ENCODE assay signal across 8 mouse cellular contexts in genomic region chr2:119741581-119742411, GRCm38 (mm10). TPM values are rescaled to one million over a fixed set of nuclear protein-coding genes. Genes with fewer than 3 reads are reported as not detected.
A peak's percentile ranks its signal among the peaks of the same experiment; 100 is the strongest.
DNase-seq lines count a peak whose midpoint lies in the region; ATAC-seq and TF ChIP-seq lines count a peak whose summit lies in the region.

TSS of gene Itpka (plus strand) at chr2:119742337.

- H3K4me3 ChIP-seq in heart, adult 2 months = peak within 1 kb of the TSS; percentile 56
- H3K4me3 ChIP-seq in kidney, adult 2 months (ENCODE audit: insufficient read depth, low read depth, low read length) = peak within 1 kb of the TSS; percentile 76
- H3K4me3 ChIP-seq in liver, adult 2 months (ENCODE audit: insufficient read depth, low read depth, low read length) = peak within 1 kb of the TSS; percentile 82
- peak within 1 kb of the TSS; percentile 47 for H3K4me3 ChIP-seq in midbrain, postnatal 0 days (ENCODE audit: low read depth, low read length)
- peak within 1 kb of the TSS; percentile 79 for H3K4me3 ChIP-seq in stomach, embryonic 15.5 days (replicated peaks)

- WGBS in heart, adult 2 months = 3% methylated on average over 52 of the region's 53 CpGs
- 2% methylated on average over 53 of the region's 53 CpGs for WGBS in kidney, adult 2 months
- WGBS in liver, adult 2 months = 3% methylated on average over 48 of the region's 53 CpGs
- WGBS in midbrain, postnatal 0 days = under 1% methylated on average over 38 of the region's 53 CpGs
- WGBS in stomach, embryonic 15.5 days = under 1% methylated on average over 23 of the region's 53 CpGs

- intact Hi-C loops in heart, adult 2 months (cut with DNase I) = loop anchor here (5.0 kb wide), 1 partner anchor 64 kb away; the partner anchor contains the start of gene Rtf1

- peak within 1 kb of the TSS; percentile 70 for H3K9ac ChIP-seq in heart, adult 2 months (ENCODE audit: low read depth, low read length)
- H3K9ac ChIP-seq in liver, adult 2 months (ENCODE audit: low read depth, low read length) = peak within 1 kb of the TSS; percentile 84
- peak within 1 kb of the TSS; percentile 29; the same call in 1 of the 2 replicates for H3K9ac ChIP-seq in midbrain, postnatal 0 days (replicated peaks; ENCODE audit: low read length, poor library complexity, severe bottlenecking)
- peak within 1 kb of the TSS; percentile 26 for H3K9ac ChIP-seq in stomach, embryonic 15.5 days

- H3K27me3 ChIP-seq in heart, adult 2 months (ENCODE audit: control insufficient read depth, insufficient read depth, low read length) = peaks cover 16% of the 10 kb centered on the region
- H3K27me3 ChIP-seq in kidney, adult 2 months (replicated peaks; ENCODE audit: control insufficient read depth, insufficient read depth, low read length) = no peaks in the 10 kb centered on the region
- peaks cover 8% of the 10 kb centered on the region for H3K27me3 ChIP-seq in liver, adult 2 months (ENCODE audit: control insufficient read depth, insufficient read depth, low read length)
- peaks cover 45% of the 10 kb centered on the region for H3K27me3 ChIP-seq in midbrain, postnatal 0 days (ENCODE audit: insufficient read depth, low read length)
- peaks cover 24% of the 10 kb centered on the region for H3K27me3 ChIP-seq in stomach, embryonic 15.5 days (replicated peaks)

- peak within 1 kb of the TSS; percentile 41 for H3K27ac ChIP-seq in heart, adult 2 months
- H3K27ac ChIP-seq in kidney, adult 2 months (ENCODE audit: insufficient read depth, low read depth, low read length) = no peak within 1 kb of the TSS
- H3K27ac ChIP-seq in liver, adult 2 months (replicated peaks; ENCODE audit: insufficient read depth, low read depth, low read length) = 0 out of 2 replicates have a peak within 1 kb of the TSS, but pooled peaks have one; percentile 19
- H3K27ac ChIP-seq in midbrain, postnatal 0 days (ENCODE audit: low read depth, low read length) = no peak within 1 kb of the TSS
- peak within 1 kb of the TSS; percentile 93 for H3K27ac ChIP-seq in stomach, embryonic 15.5 days

- peak within 1 kb of the TSS; percentile 80 for H3K4me2 ChIP-seq in midbrain, postnatal 0 days (ENCODE audit: low read depth, low read length, poor library complexity, severe bottlenecking)
- peak within 1 kb of the TSS; percentile 100 for H3K4me2 ChIP-seq in stomach, embryonic 15.5 days

- no peaks in the 10 kb centered on the region for H3K9me3 ChIP-seq in midbrain, postnatal 0 days (ENCODE audit: low read length)
- H3K9me3 ChIP-seq in stomach, embryonic 15.5 days = no peaks in the 10 kb centered on the region

- no peak for TF ChIP-seq CTCF in heart, adult 2 months (IDR thresholded peaks at IDR 0.05)
- TF ChIP-seq CTCF in kidney, adult 2 months (conservative IDR thresholded peaks at IDR 0.05; ENCODE audit: insufficient read depth, insufficient read length, low read depth, low read length) = no peak
- no peak for TF ChIP-seq CTCF in liver, adult 2 months (IDR thresholded peaks at IDR 0.05; ENCODE audit: low read depth, low read length)
- no peak for TF ChIP-seq CTCF in midbrain, postnatal 0 days (IDR thresholded peaks at IDR 0.05)

- peak; percentile 32 for ATAC-seq in midbrain, postnatal 0 days (ENCODE audit: low FRiP score)
- peak; percentile 69 for ATAC-seq in stomach, embryonic 15.5 days (ENCODE audit: insufficient read depth, low FRiP score, low read depth)

- no peaks in the 10 kb centered on the region for H3K36me3 ChIP-seq in heart, adult 2 months (ENCODE audit: control insufficient read depth, insufficient read depth, low read length)
- H3K36me3 ChIP-seq in kidney, adult 2 months (ENCODE audit: control insufficient read depth, insufficient read depth, low read length) = no peaks in the 10 kb centered on the region
- H3K36me3 ChIP-seq in liver, adult 2 months (ENCODE audit: control insufficient read depth, insufficient read depth, low read length) = no peaks in the 10 kb centered on the region
- H3K36me3 ChIP-seq in midbrain, postnatal 0 days (ENCODE audit: insufficient read depth, low read length) = no peaks in the 10 kb centered on the region
- no peaks in the 10 kb centered on the region for H3K36me3 ChIP-seq in stomach, embryonic 15.5 days

- TF ChIP-seq EP300 in heart, adult 2 months (IDR thresholded peaks at IDR 0.05; ENCODE audit: insufficient read depth, low read depth, low read length) = no peak

- no peak for TF ChIP-seq POLR2A in heart, adult 2 months (IDR thresholded peaks at IDR 0.05; ENCODE audit: insufficient read depth, low read depth, low read length)
- TF ChIP-seq POLR2A in kidney, adult 2 months (IDR thresholded peaks at IDR 0.05; ENCODE audit: low read depth, low read length) = no peak
- TF ChIP-seq POLR2A in liver, adult 2 months (IDR thresholded peaks at IDR 0.05; ENCODE audit: extremely low read depth, insufficient read depth, low read length) = no peak

- peaks cover 3% of the 10 kb centered on the region for H3K4me1 ChIP-seq in heart, adult 2 months (ENCODE audit: control insufficient read depth, insufficient read depth, low read length)
- no peaks in the 10 kb centered on the region for H3K4me1 ChIP-seq in kidney, adult 2 months (ENCODE audit: control insufficient read depth, insufficient read depth, low read length)
- H3K4me1 ChIP-seq in liver, adult 2 months (ENCODE audit: control insufficient read depth, insufficient read depth, low read length) = peaks cover 14% of the 10 kb centered on the region; the same call in 1 of the 2 replicates
- peaks cover 12% of the 10 kb centered on the region; the same call in 1 of the 2 replicates for H3K4me1 ChIP-seq in midbrain, postnatal 0 days (ENCODE audit: insufficient read depth, low read length)
- peaks cover 41% of the 10 kb centered on the region for H3K4me1 ChIP-seq in stomach, embryonic 15.5 days

- no peaks in the 10 kb centered on the region for H3K79me2 ChIP-seq in heart, adult 2 months (replicated peaks; ENCODE audit: control insufficient read depth, insufficient read depth, low read length)
- H3K79me2 ChIP-seq in liver, adult 2 months (ENCODE audit: control insufficient read depth, insufficient read depth, low read length) = no peaks in the 10 kb centered on the region

- DNase-seq in layer of hippocampus, adult 11-12 months (ENCODE audit: low spot score) = peak; percentile 52
- no peak for DNase-seq in layer of hippocampus, adult 9-11 months
- DNase-seq in c-Kit-positive CD71-positive TER-119-positive erythroid progenitor cells, embryonic 14.5 days (ENCODE audit: low spot score) = peak; percentile 67
- DNase-seq in heart, adult 2 months = peak; percentile 75 to 79
- peak; percentile 48 for DNase-seq in kidney, adult 2 months
- peak; percentile 17 for DNase-seq in liver, adult 2 months (ENCODE audit: extremely low read depth, low read depth, low spot score)
- peak; percentile 42 for DNase-seq in midbrain, postnatal 0 days (ENCODE audit: low spot score)

RNA-seq across cellular contexts. Expression of gene Itpka, which starts in this region (rescaled TPM):
- total RNA-seq in heart, adult 2 months (2021) = under 1 TPM; 0.52 to 0.59 TPM
- polyA plus RNA-seq in heart, adult 2 months (2012; rRNA removed) = 0.44 and 1.3 TPM in 2 replicates
- polyA plus RNA-seq in kidney, adult 2 months (2012; rRNA removed) = 2.0 and 2.5 TPM in 2 replicates
- 0.65 and 1.8 TPM in 2 replicates for total RNA-seq in liver, adult 2 months (2014; rRNA removed)
- polyA plus RNA-seq in liver, adult 2 months (2012; rRNA removed) = 1.7 and 3.6 TPM in 2 replicates
- total RNA-seq in midbrain, postnatal 0 days (2014; rRNA removed) = 0.42 and 3.4 TPM in 2 replicates
- 0.50 and 0.57 TPM in 2 replicates for polyA plus RNA-seq in midbrain, postnatal 0 days (2015; fragmentation: Nextera tagmentation; extraction: Ambion mirVana)
- 9.8 and 10.2 TPM in 2 replicates for polyA plus RNA-seq in stomach, embryonic 15.5 days (2015; fragmentation: Nextera tagmentation; extraction: Ambion mirVana)

Comparison
In these comparisons a context has a peak if more than half of its experiments do, and no peak if none do; other contexts are left out.
1. H3K27ac ChIP-seq: peak in heart, adult 2 months (single experiment), liver, adult 2 months (single experiment) and stomach, embryonic 15.5 days (single experiment); none in kidney, adult 2 months (single experiment) and midbrain, postnatal 0 days (single experiment).
2. H3K9ac ChIP-seq: peak in every context shown above with its lines; median percentile 84 in liver, adult 2 months; 70 in heart, adult 2 months; 29 in midbrain, postnatal 0 days; 26 in stomach, embryonic 15.5 days.
3. Peak in every context shown above with its lines, with median percentiles within 50 percentile points of each other: H3K4me3 ChIP-seq.